Comparison of ENCODE assay signal across 8 mouse cellular contexts in genomic region chr12:87470263-87471136, GRCm38 (mm10). TPM values are rescaled to one million over a fixed set of nuclear protein-coding genes. Genes with fewer than 3 reads are reported as not detected.
DNase-seq lines count a peak whose midpoint lies in the region; ATAC-seq lines count a peak whose summit lies in the region.

No protein-coding gene starts in this region.

- H3K36me3 ChIP-seq in kidney, embryonic 14.5 days (ENCODE audit: control insufficient read depth, insufficient read depth, low read length), result peaks cover 26% of the 10 kb centered on the region
- H3K36me3 ChIP-seq in hindbrain, embryonic 11.5 days (ENCODE audit: control insufficient read depth, insufficient read depth, low read length), result no peaks in the 10 kb centered on the region
- peaks cover 22% of the 10 kb centered on the region for H3K36me3 ChIP-seq in midbrain, embryonic 12.5 days

- DNase-seq in kidney, adult 18-20 months, result no peak
- peak; percentile 17 for DNase-seq in NIH3T3 (ENCODE audit: low read depth)
- DNase-seq in hindbrain, embryonic 11.5 days (ENCODE audit: low spot score), result no peak
- DNase-seq in right cerebral cortex, postnatal 14 days, result no peak
- DNase-seq in layer of hippocampus, adult 8-10 months (ENCODE audit: low spot score in 2 of 2), result no peak
- DNase-seq in kidney, adult 11 months, result no peak

- peaks cover 9% of the 10 kb centered on the region; the same call in 1 of the 2 replicates for H3K4me1 ChIP-seq in kidney, embryonic 14.5 days (ENCODE audit: control insufficient read depth, insufficient read depth, low read length)
- H3K4me1 ChIP-seq in hindbrain, embryonic 11.5 days (replicated peaks; ENCODE audit: control insufficient read depth, insufficient read depth, low read length), result no peaks in the 10 kb centered on the region
- H3K4me1 ChIP-seq in midbrain, embryonic 12.5 days, result peaks cover 17% of the 10 kb centered on the region

- H3K4me2 ChIP-seq in kidney, embryonic 14.5 days (replicated peaks; ENCODE audit: low read depth, low read length), result peak overlapping the region; percentile 65
- H3K4me2 ChIP-seq in hindbrain, embryonic 11.5 days (replicated peaks; ENCODE audit: low read depth, low read length), result peak overlapping the region; percentile 59
- H3K4me2 ChIP-seq in midbrain, embryonic 12.5 days (replicated peaks), result peak overlapping the region; percentile 71

- WGBS in kidney, embryonic 14.5 days, result 55% methylated on average over 7 of the region's 7 CpGs
- 79% methylated on average over 7 of the region's 7 CpGs for WGBS in hindbrain, embryonic 11.5 days
- WGBS in midbrain, embryonic 12.5 days, result 76% methylated on average over 7 of the region's 7 CpGs

- no peak for ATAC-seq in kidney, embryonic 14.5 days (ENCODE audit: low FRiP score, low TSS enrichment)
- ATAC-seq in hindbrain, embryonic 11.5 days (ENCODE audit: low FRiP score), result no peak
- no peak for ATAC-seq in midbrain, embryonic 12.5 days (ENCODE audit: low FRiP score, low read depth)

- no peak overlapping the region for H3K27ac ChIP-seq in kidney, embryonic 14.5 days (ENCODE audit: low read depth, low read length)
- H3K27ac ChIP-seq in hindbrain, embryonic 11.5 days (ENCODE audit: low read depth, low read length), result no peak overlapping the region
- H3K27ac ChIP-seq in midbrain, embryonic 12.5 days (replicated peaks), result no peak overlapping the region

- no peaks in the 10 kb centered on the region for H3K9me3 ChIP-seq in kidney, embryonic 14.5 days (ENCODE audit: control insufficient read depth, low read length)
- no peaks in the 10 kb centered on the region for H3K9me3 ChIP-seq in hindbrain, embryonic 11.5 days (ENCODE audit: control insufficient read depth, low read length)
- H3K9me3 ChIP-seq in midbrain, embryonic 12.5 days, result no peaks in the 10 kb centered on the region

- peak overlapping the region; percentile 88 for H3K4me3 ChIP-seq in kidney, embryonic 14.5 days (ENCODE audit: low read length)
- H3K4me3 ChIP-seq in hindbrain, embryonic 11.5 days (ENCODE audit: low read depth, low read length), result 0 out of 2 replicates have a peak overlapping the region, but pooled peaks have one; percentile 73
- peak overlapping the region; percentile 76 for H3K4me3 ChIP-seq in midbrain, embryonic 12.5 days

- H3K27me3 ChIP-seq in kidney, embryonic 14.5 days (ENCODE audit: control insufficient read depth, insufficient read depth, low read length), result no peaks in the 10 kb centered on the region
- H3K27me3 ChIP-seq in hindbrain, embryonic 11.5 days (ENCODE audit: control insufficient read depth, insufficient read depth, low read length), result no peaks in the 10 kb centered on the region
- H3K27me3 ChIP-seq in midbrain, embryonic 12.5 days, result no peaks in the 10 kb centered on the region; the same call in 1 of the 2 replicates

- H3K9ac ChIP-seq in kidney, embryonic 14.5 days (ENCODE audit: low read depth, low read length), result peak overlapping the region; percentile 92; the same call in 1 of the 2 replicates
- 0 out of 2 replicates have a peak overlapping the region, but pooled peaks have one; percentile 86 for H3K9ac ChIP-seq in hindbrain, embryonic 11.5 days (ENCODE audit: low read depth, low read length)
- peak overlapping the region; percentile 89 for H3K9ac ChIP-seq in midbrain, embryonic 12.5 days (replicated peaks)

RNA-seq across cellular contexts. Expression of gene Snw1, which starts 1.6 kb away (rescaled TPM):
- 142 and 161 TPM in 2 replicates for polyA plus RNA-seq in kidney, embryonic 14.5 days (2014; fragmentation: Nextera tagmentation; extraction: Ambion mirVana)
- polyA plus RNA-seq in hindbrain, embryonic 11.5 days (2014; fragmentation: Nextera tagmentation; extraction: Ambion mirVana), result 156 and 160 TPM in 2 replicates
- polyA plus RNA-seq in midbrain, embryonic 12.5 days (2016; fragmentation: Nextera tagmentation; extraction: Ambion mirVana), result 152 and 155 TPM in 2 replicates
- total RNA-seq in layer of hippocampus, adult 8-10 months (2022), result 10 to 100 TPM; 59.6 to 69.6 (median 65.4) TPM

RNA-seq across cellular contexts. Expression of gene Gm5788, which starts 24.0 kb away (rescaled TPM):
- polyA plus RNA-seq in kidney, embryonic 14.5 days (2014; fragmentation: Nextera tagmentation; extraction: Ambion mirVana), result not detected in 2 replicates
- polyA plus RNA-seq in hindbrain, embryonic 11.5 days (2014; fragmentation: Nextera tagmentation; extraction: Ambion mirVana), result not detected in 2 replicates
- not detected in 2 replicates for polyA plus RNA-seq in midbrain, embryonic 12.5 days (2016; fragmentation: Nextera tagmentation; extraction: Ambion mirVana)
- not detected for total RNA-seq in layer of hippocampus, adult 8-10 months (2022)

RNA-seq across cellular contexts. Expression of gene Alkbh1, which starts 26.7 kb away (rescaled TPM):
- 63.7 and 75.6 TPM in 2 replicates for polyA plus RNA-seq in kidney, embryonic 14.5 days (2014; fragmentation: Nextera tagmentation; extraction: Ambion mirVana)
- polyA plus RNA-seq in hindbrain, embryonic 11.5 days (2014; fragmentation: Nextera tagmentation; extraction: Ambion mirVana), result 43.5 and 56.0 TPM in 2 replicates
- 51.2 and 55.2 TPM in 2 replicates for polyA plus RNA-seq in midbrain, embryonic 12.5 days (2016; fragmentation: Nextera tagmentation; extraction: Ambion mirVana)
- 10 to 100 TPM; 21.4 to 29.0 (median 24.3) TPM for total RNA-seq in layer of hippocampus, adult 8-10 months (2022)

RNA-seq across cellular contexts. Expression of gene Slirp, which starts 26.8 kb away (rescaled TPM):
- polyA plus RNA-seq in kidney, embryonic 14.5 days (2014; fragmentation: Nextera tagmentation; extraction: Ambion mirVana), result 269 and 468 TPM in 2 replicates
- polyA plus RNA-seq in hindbrain, embryonic 11.5 days (2014; fragmentation: Nextera tagmentation; extraction: Ambion mirVana), result 277 and 302 TPM in 2 replicates
- polyA plus RNA-seq in midbrain, embryonic 12.5 days (2016; fragmentation: Nextera tagmentation; extraction: Ambion mirVana), result 281 and 287 TPM in 2 replicates
- total RNA-seq in layer of hippocampus, adult 8-10 months (2022), result 100 to 1,000 TPM; 102 to 127 (median 112) TPM

RNA-seq across cellular contexts. Expression of gene Gm8300, which starts 43.6 kb away (rescaled TPM):
- not detected in 2 replicates for polyA plus RNA-seq in kidney, embryonic 14.5 days (2014; fragmentation: Nextera tagmentation; extraction: Ambion mirVana)
- polyA plus RNA-seq in hindbrain, embryonic 11.5 days (2014; fragmentation: Nextera tagmentation; extraction: Ambion mirVana), result not detected in 2 replicates
- polyA plus RNA-seq in midbrain, embryonic 12.5 days (2016; fragmentation: Nextera tagmentation; extraction: Ambion mirVana), result not detected in 2 replicates
- not detected for total RNA-seq in layer of hippocampus, adult 8-10 months (2022)
